Mouse (Mus musculus): Measurements from ENCODE around the gene Fgd6. TPM values are rescaled to one million over a fixed set of nuclear protein-coding genes. Genes with fewer than 3 reads are reported as not detected.

Fgd6 gene
- total RNA-seq (2023) = 15.0 to 19.5 TPM (median 17.5 TPM) in 4 replicates

DNA sequence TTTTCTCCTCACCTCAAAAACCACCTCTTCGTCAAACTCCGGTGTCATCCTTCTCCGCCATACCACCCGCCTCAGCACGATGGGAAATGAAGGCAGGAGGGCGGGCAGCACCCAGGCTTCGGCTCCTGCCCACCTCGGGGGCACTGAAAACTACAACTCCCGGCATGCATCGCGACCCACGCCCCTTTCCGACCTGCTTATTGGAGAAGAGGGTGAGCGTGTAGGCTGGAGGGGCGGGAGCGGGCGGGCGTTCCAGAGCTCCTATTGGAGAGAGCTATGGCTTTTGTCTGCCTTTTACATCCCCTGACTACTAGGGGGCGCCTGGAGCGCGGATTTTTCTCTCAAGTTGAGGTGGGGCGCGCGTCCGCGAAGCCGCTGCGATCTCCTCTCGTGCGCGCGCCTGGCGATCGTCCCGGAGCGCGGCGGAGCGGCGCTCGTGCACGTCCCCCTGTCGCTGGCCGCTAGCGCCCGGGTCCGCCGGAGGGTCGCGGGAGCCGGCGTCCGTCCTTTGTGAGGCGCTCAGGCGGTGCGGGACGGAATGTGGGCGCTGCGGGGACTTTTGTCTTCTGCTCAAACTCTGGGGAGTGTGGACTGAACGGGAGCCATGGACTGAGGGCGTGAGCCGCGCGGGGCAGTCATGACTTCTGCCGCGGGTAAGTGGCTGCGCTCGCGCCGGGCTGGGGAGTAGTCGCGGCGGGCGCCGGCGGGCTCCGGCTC, at the start of gene Fgd6, which contains the start of gene Vezt:
Fgd6 (plus strand) TSS at position 344 of the 717 bp plus-strand sequence.
Vezt (minus strand) TSS at position 160 of the 717 bp plus-strand sequence.

DNA sequence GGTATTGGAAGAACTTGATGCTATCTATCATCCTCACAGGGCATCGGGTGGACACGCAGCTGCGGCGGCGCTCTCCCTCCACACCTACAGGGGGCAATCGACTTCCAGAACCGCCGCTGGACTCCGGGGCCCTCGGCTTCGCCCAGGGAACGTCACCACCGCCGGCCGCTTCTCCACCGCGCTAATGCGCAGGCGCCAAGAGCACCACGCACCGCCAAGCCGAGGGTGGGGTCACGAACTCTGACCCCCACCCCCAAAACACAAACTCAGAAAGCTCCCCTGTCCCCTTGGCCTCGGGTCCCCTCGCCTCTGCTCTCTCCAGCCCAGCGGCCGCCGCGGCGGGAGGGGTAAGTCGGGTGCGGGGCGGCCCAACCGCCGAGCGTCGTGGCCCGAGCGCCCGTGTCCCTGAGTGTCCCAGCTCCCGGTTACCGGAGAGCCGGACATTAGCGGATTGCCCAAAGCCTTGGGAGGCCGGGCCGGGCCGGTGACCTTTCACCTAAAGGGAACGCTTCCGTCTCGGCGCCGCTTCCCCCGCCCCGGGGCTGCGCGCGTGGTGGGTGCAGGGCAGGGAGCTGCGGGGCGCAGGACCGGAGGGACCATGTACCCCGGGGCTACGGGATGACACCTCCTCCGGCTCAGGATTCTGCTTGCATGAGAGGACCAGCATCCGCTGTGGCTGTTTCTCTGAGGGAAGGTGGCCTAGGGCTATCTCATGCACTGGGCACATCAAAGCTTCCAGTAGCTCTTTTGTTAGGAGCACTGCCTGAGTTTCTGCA, 112.1 kb downstream of the Fgd6 start, which contains the start of gene Nr2c1:
Nr2c1 (plus strand) TSS at position 268 of the 776 bp plus-strand sequence.

Other genes with a start within 250 kb of the Fgd6 start
- gene Usp44, start 204.4 kb upstream of the Fgd6 start, total RNA-seq (2023) = 0.38 TPM in 1 of 4 replicates, not detected in the others
- 88.5 to 103 TPM (median 95.2 TPM) in 4 replicates for gene Metap2, start 138.9 kb upstream of the Fgd6 start, total RNA-seq (2023)
- gene Vezt, start 184 bp upstream of the Fgd6 start, total RNA-seq (2023) = 18.5 to 28.0 TPM (median 23.1 TPM) in 4 replicates
- gene Nr2c1, start 112.0 kb downstream of the Fgd6 start, total RNA-seq (2023) = 5.8 to 6.7 TPM (median 6.4 TPM) in 4 replicates
- gene Ndufa12, start 162.7 kb downstream of the Fgd6 start, total RNA-seq (2023) = 47.3 to 54.2 TPM (median 50.3 TPM) in 4 replicates